Mouse (Mus musculus) testis, postnatal 14 days (tissue): ENCODE data around the gene Artn.

Experiments
- DNase-seq: peaks from one replicate; pipeline ENCODE4 v3.0.0; 2021; ENCODE audit warnings: low spot score

Artn gene

DNA sequence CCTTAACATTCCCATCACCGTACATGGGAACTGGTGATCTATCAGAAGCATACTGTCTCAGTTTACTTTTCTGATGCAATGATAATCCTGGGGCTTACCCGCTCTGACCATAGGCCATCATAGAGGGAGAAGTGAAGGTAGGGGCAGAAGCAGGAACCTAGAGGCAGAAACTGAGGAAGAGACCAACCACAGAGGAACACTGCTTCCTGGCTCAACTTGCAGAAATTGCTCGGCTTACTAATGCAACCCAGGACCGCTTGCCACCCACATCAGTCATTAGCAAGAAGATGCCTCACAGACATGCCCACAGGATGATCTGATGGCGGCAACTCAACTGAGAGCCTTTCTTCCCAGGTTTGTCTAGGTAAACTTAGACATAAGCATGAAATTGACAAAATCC lies 10.8 kb downstream of the Artn start:
- DNase-seq = no peak

DNA sequence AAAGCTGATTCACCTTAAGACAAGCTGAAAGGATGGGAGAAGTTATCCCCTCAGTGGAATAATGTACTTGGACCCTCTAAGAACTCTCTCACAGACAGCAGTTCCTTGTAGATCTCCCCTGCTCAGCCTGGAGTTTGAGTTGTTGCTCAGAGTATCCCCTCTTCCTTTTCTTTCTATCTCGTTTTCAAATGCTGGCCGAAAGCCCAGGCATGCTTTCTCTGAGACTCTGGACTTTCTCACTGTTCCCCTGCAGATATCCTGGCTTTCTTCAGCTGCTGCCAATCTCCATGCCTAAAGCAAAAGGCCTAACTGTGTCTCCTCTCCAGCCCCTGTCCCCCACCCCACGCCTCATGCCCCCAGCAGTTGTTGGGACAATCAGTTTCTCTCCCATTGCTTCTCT lies 11.3 kb downstream of the Artn start:
- no peak for DNase-seq

DNA sequence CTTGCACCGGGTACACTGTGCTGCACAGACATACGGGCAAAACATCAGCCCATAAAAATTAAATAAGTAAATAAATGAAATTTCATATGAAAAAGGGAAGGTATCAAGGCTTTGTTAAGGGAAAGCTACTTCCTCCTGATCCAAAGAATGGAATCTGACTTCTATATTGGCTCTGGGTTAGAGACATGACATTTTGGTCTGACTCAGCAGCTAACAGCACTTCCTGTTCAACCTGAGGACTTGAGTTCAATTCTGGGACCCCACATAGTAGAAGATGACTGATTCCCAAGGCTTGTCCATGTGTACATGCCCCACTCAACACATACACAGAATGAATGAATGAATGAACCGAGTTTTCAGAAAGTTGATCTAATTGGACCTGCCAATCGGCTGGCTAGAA lies 11.7 kb downstream of the Artn start:
- DNase-seq = no peak

DNA sequence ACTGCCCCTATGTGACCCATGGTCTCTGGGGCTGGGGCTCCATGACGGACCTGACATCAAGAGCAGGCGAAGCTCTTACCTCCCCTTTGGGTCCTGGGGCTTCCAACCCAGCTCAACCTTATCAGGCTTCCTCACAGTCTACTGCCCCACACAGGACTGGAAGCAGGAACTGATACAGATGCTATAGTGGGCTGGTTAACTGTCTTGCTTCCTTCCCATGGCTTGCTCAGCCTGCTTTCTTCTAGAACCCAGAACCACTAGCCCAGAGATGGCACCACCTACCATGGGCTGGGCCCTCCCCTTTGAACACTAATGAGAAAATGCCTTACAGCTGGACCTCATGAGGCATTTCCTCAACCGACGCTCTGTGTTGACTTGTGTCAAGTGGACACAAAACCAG lies 12.2 kb downstream of the Artn start:
- DNase-seq = no peak

DNA sequence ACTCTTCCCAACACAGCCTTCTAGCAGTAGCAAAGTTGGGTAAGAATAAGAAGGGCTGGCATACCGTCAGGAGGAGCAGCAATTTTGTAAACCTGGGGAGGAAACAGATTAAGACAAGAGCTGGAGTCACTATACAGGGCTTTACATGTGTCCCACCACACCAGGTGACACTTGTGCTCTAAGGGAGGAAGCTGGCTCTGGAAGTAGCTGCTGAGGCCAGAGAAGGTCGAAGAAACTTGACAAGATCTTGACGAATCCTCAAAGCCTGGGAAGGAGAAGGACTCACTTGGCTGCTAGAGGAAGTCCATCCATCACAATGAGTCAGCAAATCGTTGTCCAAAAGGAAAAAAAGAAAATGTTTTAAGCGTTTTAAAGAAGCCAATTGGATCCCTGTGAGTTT lies 13.2 kb downstream of the Artn start:
- no peak for DNase-seq

DNA sequence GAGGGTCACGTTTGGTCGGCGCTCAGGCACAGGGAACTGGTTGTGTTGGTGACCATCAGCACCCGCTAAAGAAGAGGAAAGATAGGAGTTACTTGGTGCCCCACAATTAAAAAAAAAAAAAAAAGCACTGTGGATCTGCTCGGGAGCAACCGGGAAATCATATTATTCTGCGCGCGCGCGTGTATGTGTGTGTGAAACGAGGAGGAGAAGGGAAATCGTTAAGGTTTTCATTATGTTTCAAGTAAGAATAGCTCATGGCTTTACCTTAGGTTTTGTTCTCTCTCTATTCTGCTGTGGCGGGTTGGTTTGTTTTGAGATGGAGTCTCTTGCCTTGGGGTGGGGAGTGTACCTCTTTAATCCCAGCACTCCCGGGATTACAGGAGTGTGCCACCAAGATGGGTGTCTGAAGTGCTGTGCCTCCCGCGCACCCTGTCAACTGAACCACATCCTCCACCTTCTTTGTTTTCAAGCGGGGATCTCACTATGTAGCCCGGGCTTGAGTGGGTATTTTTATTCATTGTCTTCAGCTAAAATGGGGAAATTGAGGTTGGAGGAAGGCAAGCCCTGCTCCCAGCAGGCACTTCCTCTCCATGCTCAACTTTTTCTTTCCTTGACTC lies 14.0 kb downstream of the Artn start:
- DNase-seq = no peak

DNA sequence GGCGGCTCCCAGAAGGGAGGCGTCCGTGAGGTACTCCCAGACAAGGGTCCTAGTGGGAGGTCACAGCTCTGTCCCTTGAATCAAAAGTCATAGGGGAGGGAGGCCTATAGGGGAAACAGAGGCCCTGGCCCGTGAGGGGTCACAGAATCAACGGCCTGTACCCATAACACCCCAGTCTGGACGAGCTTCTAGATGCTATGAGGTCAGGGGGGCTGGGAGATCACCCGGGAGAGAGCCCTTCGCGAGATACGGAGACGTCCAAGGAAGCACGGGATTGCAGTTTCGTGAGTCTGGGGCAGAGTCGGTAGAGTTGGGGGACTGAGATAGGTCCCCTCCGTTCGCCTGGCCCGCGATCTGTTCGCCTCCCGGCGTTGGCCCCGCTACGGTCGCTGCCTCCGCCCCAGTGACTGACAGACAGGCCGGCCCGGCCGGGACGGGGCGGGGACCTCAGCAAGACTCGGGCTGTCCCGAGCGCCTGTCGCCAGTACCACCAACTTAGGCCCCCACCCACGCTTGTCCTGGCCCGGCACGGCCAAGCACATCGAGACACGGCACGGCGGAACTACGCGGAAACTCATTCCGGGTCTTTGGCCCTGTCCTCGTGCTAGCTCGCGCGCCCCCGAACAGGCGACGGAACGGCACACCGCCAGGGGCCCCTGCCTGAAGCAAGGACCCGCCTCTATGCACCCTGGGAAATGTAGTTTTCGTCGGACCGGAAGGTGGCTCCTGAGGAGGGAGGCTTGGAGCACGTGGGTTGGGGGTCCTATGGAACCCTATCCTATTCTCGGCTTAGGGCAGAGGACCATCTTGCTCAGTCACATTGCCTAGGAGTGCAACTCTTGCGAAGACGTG lies 14.7 kb downstream of the Artn start, which contains the start of gene Ipo13:
Gene Ipo13 (minus strand): TSS at position 409 of the 852 bp plus-strand sequence.
- DNase-seq = peak; percentile 94

DNA sequence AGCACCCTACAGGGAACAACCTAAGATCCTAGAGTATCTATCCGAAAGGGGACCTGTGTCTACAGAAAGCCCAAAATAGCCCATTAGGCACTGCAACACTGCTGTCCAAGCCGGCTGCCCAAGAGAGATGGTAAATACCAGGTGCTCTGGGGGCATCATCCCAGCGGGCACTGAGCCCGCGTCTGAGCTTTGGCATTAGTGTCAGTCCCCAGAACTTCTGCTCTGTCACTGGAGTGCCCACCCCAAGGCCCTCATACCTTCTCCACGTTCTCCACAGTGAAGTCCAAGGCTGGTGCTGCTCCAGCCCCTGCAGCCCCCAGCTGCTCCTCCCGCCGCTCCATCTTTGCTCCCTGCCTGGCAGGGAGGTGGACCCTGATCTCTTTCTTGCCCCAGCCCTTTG lies 15.5 kb downstream of the Artn start:
- DNase-seq = no peak

DNA sequence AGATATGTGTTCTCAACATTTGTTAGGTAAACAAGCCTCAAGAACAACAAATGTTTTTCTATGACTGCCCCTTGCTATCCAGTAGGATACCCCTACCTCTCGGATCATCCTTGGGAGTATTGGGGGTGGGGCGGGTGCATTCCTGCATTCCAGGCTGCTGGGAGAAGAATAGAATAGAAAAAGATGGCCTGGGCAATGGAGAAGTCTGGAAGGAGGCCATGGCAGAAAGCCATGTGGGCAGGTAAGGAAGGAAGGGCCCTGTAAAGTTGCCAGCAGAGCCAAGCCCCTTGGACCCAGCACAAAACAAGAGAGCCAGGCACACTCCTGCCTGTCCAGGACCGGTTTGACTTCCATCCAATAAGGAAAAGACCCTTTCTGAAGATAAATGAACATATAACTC lies 16.1 kb downstream of the Artn start:
- DNase-seq = no peak

DNA sequence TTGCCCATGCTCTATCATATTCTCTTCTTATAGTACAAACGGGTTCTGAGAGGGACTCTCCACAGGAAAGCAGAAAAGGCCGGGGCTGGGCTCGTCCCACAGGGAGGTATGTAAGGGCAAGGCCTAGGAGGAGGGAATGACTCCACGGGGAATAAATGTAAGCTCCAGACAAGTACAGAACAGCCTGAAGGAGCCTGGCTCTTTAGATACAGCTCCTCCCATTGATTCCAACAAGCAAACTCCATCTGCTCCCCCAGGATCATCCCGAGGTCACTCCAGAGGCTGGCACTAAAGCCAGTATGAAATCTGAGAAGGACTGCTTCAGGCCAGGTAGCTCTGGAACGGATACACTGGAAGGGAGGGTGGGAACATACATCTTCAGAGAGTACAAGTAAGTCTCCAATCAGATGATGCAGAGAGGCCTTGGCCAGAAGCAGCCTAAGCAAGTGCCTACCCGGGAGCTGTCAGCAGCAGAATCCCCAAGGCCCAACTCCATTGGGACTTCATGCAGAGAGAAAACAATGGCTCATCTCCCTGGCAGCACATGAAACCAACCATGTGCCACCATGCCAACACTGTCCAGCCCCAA lies 16.8 kb downstream of the Artn start:
- DNase-seq = no peak

DNA sequence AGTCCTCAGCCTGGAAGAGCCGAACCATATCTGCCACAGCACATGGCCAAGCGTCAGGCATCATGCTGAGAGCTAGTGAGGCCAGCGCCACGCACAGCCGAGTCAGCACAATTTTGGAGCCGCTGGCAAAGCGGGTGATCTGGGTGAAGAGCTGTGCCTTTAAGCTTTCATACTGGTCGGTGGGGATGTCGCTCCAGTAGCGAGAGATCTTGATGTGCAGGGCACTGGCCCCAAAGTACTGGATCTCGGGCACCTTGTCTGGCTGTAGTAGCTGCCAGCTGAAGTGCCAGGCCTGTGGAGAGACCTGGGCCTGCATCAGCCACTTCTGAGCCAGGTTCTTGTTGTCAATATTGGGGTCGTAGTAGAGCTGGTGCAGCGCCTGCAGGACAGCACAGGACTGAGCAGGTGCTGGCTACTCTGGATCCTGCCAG lies 17.4 kb downstream of the Artn start:
- no peak for DNase-seq

DNA sequence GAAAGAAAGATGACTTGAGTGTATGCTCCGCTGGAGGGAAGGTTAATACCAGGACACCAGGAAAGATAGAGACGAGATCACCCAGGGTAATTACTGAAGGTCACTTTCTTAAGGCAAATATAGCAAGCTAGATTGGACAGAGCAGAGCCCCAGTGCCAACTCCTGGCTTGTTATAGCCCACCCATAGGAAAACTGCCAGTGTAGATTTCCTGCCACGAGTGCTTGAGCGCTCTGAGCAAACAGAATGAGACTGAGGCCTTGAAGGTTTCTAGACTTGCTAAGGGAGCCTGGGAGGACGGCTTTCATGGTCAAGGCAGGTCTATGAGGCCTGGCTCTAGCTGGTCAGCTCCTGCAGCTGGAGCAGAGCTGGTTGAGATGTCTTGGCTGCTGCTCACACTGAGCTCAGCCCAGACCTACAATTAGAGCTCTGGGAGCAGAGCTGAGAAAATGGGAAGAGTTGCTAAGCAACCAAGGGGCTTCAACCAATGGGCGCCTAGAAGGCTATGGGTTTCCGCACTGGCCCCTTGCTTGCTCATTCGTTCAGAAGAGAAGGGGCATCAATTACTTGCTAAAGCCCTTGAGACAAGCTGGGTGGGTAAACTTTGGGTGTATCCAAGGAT lies 20.6 kb downstream of the Artn start:
- no peak for DNase-seq

DNA sequence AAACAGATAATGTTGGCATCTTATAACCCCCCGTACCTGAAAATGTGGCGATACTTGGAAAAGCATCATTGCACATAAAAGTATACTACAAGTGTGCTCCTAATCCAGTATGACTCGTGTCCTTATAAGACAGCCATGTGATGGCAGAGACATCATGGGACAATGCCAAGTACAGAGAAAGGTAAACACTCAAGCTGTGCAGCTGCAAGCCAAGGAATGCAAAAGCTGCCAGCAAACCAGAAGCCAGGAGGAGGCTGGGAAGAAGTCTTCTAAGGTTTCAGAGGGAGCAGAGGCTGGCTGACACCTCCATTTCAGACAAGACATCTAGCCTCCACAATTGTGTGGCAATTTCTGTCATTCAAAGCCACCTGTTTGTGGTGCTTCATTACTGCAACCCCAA lies 23.4 kb downstream of the Artn start:
- no peak for DNase-seq

DNA sequence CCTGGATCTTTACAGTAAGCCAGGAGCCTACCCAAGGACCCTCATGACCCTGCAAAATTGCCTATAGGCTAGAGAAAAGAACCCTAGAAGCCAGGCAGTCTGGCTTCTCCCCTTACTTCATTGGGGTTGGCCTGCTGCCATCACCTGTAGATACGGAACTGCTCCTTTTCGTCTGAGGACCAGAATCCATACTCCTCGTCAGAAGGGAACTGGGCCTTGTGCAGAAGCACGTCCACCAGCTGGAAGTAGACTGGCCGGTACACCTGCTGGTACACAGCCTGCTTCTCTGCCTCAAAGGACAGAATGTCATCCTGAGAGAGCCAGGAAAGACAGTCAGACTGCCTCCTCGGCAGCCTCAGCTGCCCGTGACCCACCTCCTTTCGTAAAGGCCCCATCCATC lies 24.8 kb downstream of the Artn start:
- no peak for DNase-seq

DNA sequence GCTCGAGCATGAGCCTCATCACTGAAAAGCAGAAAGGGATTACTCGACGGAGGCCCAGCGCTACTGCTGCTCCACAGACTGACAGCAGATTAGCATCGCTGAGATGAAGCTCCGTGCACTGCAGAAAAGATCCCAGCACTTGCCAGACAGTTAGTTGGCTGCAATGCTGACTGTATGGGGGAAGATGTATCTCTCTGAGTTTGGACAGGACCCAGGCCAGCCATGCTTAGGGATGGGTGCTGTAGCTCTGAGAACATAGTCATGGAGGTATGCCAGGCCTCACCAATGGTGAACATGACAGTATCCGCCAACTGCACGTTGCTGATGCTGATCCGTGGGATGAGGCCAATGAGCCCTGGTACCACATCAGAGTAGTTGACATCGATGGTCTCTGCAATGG lies 25.5 kb downstream of the Artn start:
- no peak for DNase-seq

DNA sequence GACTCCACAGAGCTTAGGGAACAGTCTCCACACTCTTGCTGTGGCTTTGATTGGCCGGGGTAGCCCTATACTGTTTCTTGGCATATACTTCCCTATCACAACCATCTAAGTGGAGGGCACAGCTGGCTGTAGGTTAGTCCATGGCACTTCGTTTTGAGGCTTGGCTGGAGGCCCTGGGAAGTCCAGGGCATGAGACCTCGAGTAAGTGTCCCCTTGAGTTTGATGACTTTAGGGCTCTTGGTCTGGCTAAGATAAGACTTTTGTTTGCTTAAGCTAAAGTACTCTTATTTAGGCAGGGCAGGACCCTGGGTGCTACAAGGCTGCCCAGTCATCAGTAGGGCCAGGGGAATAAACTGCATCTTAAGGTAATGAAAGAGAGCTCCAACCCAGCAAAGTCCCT lies 31.5 kb downstream of the Artn start:
- DNase-seq = no peak

DNA sequence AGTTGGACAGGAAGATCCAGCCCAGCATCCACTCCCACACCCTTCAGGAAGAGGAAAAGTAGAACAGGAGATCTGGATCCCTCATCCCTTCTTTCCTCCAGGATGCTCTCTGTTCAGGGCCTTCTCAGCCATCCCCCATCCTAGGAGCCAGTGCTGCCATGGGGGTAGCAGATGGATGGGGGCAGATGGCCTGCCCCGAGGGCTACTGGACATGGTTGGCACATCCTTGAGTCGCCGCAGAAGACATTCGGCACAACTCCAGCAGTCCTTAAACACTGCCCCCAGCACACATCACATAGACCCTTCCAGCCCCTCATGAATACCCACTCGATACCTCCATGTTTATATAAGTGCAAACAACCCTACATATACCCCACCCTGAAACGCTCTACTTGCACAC lies 33.5 kb downstream of the Artn start:
- no peak for DNase-seq

DNA sequence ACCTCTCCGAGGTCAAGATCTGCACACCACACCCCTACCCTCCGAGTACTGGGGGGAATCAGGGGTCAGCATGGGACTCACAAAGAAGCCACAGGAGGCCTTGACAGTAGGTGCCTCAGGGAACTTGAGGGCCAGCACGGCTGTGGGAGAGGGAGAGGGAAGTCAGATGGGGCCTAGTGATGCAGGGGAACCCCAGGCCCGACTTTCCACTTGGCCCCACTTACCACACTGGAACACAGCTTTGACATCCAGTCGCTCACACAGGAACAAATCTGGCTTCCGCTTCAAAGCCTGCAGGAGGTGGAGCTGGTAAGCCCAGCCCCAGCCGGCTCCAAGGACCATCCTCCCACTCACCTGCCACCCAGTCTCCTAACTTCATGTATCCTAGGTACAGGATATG lies 34.2 kb downstream of the Artn start:
- DNase-seq = no peak

DNA sequence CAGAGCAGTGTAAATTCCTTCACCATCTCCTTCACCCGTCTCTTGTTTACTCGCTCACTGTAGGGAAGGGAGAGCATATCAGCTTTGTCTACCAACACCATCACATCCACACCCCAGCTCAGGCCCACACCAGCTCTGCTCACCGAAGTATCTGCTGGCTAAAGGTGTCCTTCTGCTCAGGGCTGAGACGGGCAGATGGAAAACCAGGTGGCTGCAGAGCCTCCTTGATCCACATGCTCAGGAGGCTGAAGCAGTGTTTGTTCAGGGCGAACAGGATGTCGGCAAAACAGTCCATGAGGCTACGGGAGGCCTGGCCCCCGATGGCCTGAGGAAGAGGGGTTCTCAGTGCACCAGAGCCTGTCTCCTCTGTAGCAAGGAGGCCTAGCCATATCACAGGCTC lies 35.0 kb downstream of the Artn start:
- DNase-seq = no peak

DNA sequence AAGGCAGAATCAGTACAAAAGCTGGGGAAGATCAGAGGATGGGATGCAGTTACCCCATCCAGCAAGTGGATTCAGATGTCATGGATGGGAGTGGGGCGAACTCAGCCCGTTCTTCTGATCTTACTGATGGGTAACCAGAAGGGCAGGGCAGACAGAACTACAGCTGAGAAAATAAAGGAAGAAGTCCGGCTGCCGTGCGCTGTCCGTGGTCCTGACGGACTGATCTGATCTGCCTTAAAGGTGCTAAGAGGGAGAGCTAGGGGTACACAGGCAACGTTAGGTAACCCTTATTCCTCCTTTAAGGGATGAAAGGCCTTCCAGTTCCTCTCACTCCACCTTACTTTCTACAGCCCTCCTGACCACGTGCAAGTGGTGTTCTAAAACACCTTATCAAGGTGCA lies 36.2 kb downstream of the Artn start:
- DNase-seq = peak; percentile 60

DNA sequence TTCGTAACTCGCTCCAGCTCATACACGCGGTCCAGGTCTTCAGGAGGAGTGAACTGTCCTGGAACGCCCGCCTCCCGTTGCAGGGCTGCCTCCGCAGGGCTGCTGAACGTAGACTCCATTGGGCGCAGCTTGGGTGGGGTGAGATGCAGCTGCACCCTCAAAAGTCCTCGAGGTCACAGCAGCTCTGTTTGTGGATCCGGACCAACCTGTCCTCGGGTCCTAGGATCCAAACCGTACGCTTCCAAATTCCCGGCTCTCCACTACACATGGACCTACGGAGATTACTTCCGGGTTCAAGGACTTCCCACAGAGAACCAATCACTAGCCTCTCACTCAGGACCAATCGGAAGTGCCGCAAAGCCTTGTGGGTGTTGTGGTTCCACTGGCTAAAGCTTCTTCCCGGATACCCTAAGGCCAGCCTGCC lies 37.8 kb downstream of the Artn start, which contains the start of gene Dph2:
Gene Dph2 (minus strand): TSS at position 295 of the 424 bp plus-strand sequence.
- peak; percentile 86 for DNase-seq

DNA sequence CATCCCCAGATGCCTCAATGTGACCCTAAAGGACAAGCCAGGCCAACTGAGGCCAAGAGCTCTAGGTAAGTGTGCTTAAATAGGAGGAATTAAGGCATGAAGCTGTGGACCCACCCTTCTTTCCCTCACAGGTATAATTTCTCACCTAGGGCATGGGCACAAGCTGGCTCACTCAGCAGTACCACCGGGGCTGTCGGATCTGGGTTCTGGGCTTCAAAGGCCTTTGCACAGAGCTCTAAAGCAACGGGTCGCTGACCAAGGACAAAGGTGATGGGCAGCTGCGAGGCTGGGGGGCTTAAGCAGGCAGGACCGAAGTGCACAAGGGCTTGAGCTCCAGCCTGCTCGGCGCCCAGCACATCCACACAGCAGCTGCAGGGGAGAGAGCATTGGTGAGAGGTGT lies 38.8 kb downstream of the Artn start:
- DNase-seq = no peak

DNA sequence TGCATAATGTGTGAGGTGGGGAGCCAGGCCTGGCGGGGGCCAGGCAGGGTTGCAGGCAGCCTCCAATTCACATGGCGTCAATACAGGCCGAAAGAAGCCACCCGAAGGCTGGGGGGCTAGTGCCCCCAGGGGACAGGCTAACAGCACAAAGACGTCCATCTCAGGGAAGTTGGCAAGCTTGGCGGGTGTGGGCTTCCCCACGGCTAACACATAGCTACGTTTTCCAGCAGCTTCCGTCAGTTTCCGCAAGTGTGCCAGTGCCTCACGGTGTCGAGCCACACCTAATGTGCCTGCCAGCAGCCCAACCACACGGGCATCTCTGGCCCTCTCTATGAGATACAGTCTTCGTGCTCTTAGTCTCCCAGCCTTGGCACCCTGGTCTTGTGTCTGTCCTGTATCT lies 39.5 kb downstream of the Artn start:
- DNase-seq = no peak
